Mouse (Mus musculus) kidney, adult 8-10 months (tissue): ENCODE measurements at regions not wholly inside any gene's neighbourhood (a gene's known extent, or its start where the extent isn't known, plus 50 kb on each side); places are given as distances from the start of the nearest gene placed in this dataset.

Experiments
- DNase-seq, 2 experiments: peaks; one replicate each; pipeline ENCODE4 v3.0.0; 2022

DNA sequence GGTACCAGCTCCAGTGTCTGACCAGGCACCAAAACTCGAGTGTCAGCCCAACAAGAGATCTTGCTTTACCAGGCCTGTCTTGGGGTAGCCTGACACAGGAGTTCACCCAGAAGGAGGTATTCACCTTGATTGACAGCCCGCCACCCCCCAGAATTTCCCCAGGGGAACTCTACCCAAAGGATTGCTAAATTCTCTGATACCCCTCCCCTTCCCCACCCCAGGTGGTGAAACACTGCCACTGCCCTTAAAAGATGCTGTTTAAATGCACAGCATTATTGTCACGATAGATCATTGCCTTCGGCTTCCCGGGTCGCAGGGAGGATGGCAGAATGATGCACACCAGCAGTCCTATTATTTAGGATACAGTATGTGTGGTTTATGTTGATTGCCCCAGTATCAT, 476.8 kb downstream of the Prss52 start:
- DNase-seq = no peak

GRCm38 (mm10) chr14:64581705-64582104, 477.6 kb downstream of the Prss52 start:
- DNase-seq = no peak

- DNase-seq = no peak
Measured at GRCm38 (mm10) chr14:64582822-64583221, 478.7 kb downstream of the Prss52 start.

DNA sequence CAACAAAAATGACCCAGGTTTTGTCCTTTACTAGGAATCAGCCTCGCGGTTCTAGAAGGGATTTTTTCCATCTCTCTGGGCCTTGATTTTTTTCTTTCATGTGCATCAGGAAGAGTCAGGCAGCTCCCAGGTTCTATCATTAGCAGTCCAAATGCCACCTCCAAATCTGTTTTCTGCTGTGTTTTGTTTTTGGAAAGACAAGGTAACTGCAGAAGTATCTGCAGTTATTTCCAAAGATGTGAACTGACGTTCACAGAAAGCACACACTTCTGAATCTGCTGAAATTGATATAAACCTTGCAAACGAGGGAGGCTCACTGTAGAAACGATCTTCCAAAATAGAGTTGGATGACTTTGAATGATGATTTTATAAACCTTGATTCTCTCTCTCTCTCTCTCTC, 480.1 kb downstream of the Prss52 start:
- no peak for DNase-seq

DNA sequence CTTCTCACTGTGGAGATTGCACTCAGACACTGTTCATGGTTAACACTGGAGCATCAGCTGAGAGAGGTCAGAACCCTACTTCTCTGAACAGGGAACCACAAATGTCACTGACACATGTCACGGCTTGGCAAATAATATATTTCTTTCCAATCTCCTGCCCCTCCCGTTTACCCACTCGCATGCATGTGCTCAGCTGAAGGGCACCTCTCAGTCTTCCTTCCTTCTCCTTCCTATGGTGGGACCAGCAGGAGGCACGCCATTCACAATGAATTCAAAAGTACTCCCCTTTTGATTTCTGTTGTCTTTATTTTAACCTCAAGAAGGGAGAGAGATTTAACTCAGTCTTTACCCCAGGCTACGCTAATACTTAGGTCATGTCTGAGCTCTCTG, 481.0 kb downstream of the Prss52 start:
- DNase-seq = no peak

- DNase-seq = no peak
Measured at GRCm38 (mm10) chr14:64585471-64586192, 481.5 kb downstream of the Prss52 start.

- DNase-seq = no peak
Measured at GRCm38 (mm10) chr14:64586386-64586859, 482.3 kb downstream of the Prss52 start.

DNA sequence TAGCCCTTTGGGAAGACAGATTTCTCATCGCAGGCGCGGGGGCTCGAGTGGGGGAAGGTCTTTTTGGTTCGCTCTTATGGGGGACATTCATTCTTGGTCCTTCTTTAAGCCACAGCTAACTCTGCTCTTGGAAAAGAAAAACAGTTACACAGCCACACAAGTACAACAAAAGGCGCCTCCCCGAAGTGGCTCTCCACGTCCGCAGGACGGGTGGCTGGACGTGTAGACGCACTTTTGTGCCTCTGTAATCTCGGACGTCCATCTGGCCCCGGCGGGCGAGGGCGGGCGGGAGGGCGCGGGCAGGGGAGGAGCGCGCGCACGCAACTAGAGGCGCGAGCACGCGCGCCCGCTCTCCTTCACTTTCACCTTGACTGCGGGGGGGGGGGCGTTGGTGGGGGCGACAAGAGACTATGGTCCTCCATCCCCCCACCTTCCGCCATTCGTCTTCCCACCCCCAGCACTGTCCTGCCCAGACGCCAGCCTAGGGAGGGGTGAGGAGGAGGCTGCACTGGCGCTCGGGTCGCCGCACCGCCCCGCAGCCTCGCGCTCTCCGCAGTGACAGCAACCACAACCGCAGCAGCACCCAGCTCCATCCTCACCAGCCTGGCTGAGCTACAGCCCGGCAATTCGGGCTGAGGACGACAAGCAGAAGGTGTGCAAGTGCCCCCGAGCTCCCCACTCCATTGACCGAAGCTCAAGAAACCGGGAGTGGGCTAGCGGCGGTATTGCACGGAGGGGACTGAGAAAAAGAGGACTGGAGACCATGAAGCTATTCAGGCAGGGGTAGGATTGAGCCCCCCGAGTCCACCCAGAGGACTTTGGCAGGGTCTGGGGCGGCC, 483.0 kb downstream of the Prss52 start:
- DNase-seq = no peak

DNA sequence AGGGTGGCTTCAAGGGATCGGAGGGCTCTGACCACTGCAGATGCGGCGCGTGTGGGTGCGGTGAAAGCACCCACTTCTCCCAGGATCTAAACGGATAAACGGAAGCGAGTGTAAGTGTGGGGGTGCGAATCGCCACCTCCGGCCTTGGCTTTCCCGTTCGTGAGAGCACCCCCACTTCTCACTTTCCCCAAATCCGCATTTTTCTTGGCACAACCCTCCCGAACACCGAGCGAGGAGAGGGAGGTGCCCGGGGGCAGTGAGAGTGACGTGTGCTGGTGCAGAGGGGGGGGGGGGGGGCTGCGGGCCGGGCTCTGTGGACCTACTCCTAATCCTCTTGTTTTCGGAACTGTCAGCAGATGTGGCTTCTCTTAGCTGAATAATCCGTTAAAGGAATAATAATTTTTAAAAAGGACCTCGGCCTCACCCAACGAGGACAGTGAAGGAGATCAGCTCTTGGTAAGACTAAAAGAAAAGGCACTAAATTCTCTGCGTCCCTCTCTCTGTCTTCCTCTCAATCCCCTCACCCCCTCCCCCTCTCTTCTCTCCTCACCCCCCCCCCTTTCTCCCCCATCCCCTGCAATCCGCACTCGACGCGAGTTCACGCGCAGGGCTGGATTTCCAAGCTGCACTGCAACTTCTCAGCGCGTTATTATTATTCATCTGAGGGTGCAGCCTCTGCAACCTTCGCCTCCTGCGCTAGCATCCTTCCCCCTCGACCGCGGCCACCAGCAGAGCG, 483.8 kb downstream of the Prss52 start:
- no peak for DNase-seq

- no peak for DNase-seq
Measured at GRCm38 (mm10) chr14:64588561-64588960, 484.5 kb downstream of the Prss52 start.

DNA sequence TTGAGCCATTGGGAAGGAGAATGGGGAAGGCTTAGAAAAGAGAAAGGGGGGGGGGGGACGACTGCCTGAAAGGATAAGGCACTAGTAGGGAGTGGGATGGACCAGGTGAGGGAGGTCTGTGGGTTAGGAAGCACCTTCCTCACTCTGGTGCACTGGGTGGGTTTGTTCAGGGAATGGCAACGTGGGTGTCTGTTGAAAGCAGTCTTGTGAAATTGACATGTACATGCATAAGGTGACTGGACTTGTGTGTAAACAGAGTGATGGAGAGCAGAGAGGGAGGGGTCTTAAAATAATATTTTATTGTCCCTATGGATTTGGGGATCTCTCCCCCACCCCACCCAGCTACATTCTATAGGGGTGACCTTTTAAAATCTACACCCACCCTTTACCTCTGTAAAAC, 485.0 kb downstream of the Prss52 start:
- no peak for DNase-seq

DNA sequence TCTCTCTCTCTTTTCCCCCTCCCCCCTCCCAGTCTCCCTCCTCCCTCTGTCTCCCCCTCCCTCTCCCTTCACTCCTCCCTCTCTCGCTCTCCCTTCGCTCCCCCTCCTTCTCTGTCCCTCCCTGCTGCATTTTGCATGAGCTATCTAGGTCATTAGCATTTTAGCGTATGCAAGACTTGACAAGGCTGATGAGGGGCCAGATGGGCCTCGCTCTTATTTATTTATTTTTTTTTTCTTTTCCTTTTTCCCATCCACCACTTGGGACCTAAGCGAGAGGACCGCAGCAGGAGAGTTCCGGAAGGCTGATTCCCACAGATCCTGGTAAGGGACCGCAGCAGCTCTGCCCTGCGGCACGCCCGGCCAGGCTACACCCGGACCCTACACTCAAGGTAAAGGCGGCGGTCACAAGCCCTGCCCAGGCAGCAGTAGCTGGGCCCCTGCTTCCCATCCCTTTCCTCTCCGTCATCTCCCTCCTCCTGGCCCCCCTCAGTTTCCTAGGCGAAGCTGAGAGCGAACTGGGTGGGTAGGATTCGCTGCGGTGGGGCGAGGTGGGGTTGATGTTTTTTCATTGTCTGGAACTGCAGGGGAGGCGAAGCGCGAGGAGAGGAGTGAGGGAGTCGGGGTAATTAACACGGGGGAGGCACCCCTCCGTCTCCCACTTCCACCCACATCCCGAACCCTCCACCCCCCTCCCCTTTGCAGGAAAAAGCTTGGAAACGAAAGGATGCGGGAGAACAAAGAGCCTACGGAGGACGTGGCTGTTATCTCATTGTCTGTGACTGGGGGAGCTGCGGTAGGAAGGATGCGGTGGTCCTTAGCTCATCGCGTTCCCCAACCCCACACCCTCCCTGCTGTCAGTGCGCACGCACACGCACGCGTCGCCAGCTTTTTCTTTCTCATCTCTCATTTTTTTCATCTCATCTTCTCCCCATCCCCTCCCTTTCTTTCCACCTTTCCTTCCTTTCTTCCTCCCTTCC, 485.8 kb downstream of the Prss52 start:
- no peak for DNase-seq

GRCm38 (mm10) chr14:64590611-64591010, 486.5 kb downstream of the Prss52 start:
- no peak for DNase-seq

- DNase-seq = no peak
Measured at GRCm38 (mm10) chr14:64591091-64591976, 487.2 kb downstream of the Prss52 start.

GRCm38 (mm10) chr14:64592176-64592575, 488.1 kb downstream of the Prss52 start:
- no peak for DNase-seq

- DNase-seq = no peak
Measured at GRCm38 (mm10) chr14:64592706-64593320, 488.7 kb downstream of the Prss52 start.

DNA sequence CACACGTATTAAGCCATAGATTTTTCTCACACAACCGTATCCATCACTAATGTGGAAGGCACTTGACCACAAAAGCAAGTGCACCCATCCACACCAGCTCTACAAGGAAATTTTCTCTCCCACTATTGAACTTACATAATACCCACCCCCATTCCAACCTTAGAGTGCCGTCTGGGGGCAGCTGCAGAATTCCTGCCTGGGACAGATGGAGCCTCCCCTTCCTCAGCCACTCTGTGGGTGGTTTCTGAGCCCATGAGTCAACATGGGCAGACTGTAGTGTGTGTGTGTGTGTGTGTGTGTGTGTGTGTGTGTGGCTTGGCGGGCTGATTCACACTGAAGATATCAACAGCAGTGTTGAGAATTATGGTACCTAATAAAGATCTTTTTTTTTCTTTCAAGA, 489.5 kb downstream of the Prss52 start:
- no peak for DNase-seq

GRCm38 (mm10) chr14:64594021-64594561, 490.0 kb downstream of the Prss52 start:
- DNase-seq = no peak

DNA sequence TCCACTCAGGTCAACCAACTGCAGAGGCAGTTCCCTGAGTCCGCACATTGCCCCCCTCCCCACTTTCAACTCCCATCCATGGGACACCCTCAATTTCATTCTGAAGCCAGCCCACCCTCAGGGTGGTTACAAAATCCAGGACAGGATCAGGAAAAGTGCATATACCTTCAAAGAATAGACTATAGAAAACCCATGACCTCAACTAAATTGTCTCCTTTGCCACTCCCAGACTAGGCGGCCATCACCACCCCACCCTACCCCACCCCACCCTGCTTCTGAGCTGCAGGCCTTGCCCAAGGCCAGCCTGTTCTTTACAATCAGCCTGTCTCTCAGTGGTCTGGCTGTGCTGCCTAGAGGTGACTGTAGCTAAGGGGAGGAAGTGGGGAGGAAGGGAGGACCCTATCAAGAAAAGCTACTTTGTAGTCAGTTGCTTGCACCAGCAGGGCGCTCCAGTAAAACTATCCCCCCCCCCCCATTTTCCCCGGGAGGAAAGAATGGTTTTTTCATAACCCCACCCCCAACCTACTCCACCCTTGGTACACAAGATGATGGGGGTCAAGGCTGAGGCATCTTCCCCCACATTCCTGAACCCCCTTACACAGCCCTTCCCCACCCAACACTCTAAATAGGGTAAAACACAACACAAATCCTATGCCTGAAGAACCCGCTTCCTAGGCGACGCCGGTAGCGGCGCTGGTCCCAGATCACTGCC, 490.9 kb downstream of the Prss52 start:
- no peak for DNase-seq

DNA sequence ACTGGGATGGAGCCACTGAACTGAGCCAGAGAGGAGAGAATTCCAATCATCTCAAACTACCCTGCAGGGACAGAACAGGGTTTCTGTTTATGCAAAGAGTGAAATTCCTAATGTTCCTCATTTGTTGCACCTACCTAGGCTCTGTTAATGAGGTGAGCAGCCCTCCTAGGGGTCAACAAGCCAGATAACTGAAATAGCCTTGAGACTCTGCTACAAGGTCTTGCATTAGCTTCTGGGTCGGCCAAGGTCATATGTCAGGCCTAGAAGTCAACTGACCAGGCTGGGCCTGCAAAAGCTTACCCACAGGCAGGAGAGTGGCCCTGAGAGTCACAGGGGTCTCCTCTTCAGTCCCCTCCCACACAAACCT, 491.4 kb downstream of the Prss52 start:
- no peak for DNase-seq
